Mouse (Mus musculus): ENCODE measurements around the gene Cldn4. TPM values are rescaled to one million over a fixed set of nuclear protein-coding genes. Genes with fewer than 3 reads are reported as not detected.

Gene Cldn4
- total and polyA plus RNA-seq, 3 experiments: 0.17 to 0.51 TPM; not detected in 1

GRCm38 (mm10) chr5:134945266-134945959, 1.3 kb downstream of the Cldn4 start:
- TF ChIP-seq ZC3H11A (IDR thresholded peaks at IDR 0.05; ENCODE audit: low read depth, low read length): no peak
- no peak for TF ChIP-seq NELFE (IDR thresholded peaks at IDR 0.05; ENCODE audit: low read depth, low read length)
- TF ChIP-seq KAT2A (IDR thresholded peaks at IDR 0.05; ENCODE audit: insufficient replicate concordance, low read length): no peak
- TF ChIP-seq MAX (IDR thresholded peaks at IDR 0.05; ENCODE audit: low read length): no peak
- TF ChIP-seq USF1 (IDR thresholded peaks at IDR 0.05; ENCODE audit: low read depth, low read length): no peak
- no peak for TF ChIP-seq MEF2A (IDR thresholded peaks at IDR 0.05; ENCODE audit: borderline replicate concordance, low read depth, low read length)
- TF ChIP-seq ZMIZ1 (IDR thresholded peaks at IDR 0.05; ENCODE audit: low read depth, low read length): no peak
- no peak for TF ChIP-seq POLR2A (IDR thresholded peaks at IDR 0.05; ENCODE audit: low read depth, low read length)
- TF ChIP-seq BHLHE40 (IDR thresholded peaks at IDR 0.05; ENCODE audit: low read depth, low read length): no peak
- DNase-seq (ENCODE audit: extremely low read depth): no peak
- in situ Hi-C loops (cut with MboI; ENCODE audit: low pct_ligation_motif_present, low pct_unique_long_range_greater_than_20kb, low sequenced_read_pairs): no loop called here
- no peak overlapping the region for H3K9ac ChIP-seq (ENCODE audit: insufficient read depth, low read depth)
- no peaks in the 10 kb centered on the region for H3K36me3 ChIP-seq (replicated peaks in 1 of 2; ENCODE audit: control insufficient read depth in 1 of 2, insufficient read depth in 1 of 2, low read length in 1 of 2)
- no peak overlapping the region for H3K27ac ChIP-seq (ENCODE audit: insufficient read depth, low read depth)
- no peak overlapping the region for H3K4me3 ChIP-seq (replicated peaks in 1 of 3; ENCODE audit: low read depth in 2 of 3, low read length in 2 of 3, poor library complexity in 1 of 3)
- dilution Hi-C loops (cut with MboI; ENCODE audit: extremely low pct_ligation_motif_present, extremely low pct_unique_long_range_greater_than_20kb, low sequenced_read_pairs): no loop called here
- H3K4me2 ChIP-seq (ENCODE audit: insufficient read depth, low read depth, poor library complexity, severe bottlenecking): no peak overlapping the region
- peaks cover under 1% of the 10 kb centered on the region for H3K9me3 ChIP-seq (replicated peaks; ENCODE audit: low read length)
- H3K27me3 ChIP-seq (replicated peaks): peaks cover 5% of the 10 kb centered on the region
- H3K79me2 ChIP-seq (replicated peaks; ENCODE audit: control insufficient read depth, extremely low read depth, insufficient read depth, poor library complexity, severe bottlenecking): no peaks in the 10 kb centered on the region
- peaks cover 12 to 39% of the 10 kb centered on the region in 2 experiments; a peak in 3 of 4 replicates for H3K4me1 ChIP-seq (ENCODE audit: control insufficient read depth in 1 of 2, insufficient read depth in 2 of 2)

DNA sequence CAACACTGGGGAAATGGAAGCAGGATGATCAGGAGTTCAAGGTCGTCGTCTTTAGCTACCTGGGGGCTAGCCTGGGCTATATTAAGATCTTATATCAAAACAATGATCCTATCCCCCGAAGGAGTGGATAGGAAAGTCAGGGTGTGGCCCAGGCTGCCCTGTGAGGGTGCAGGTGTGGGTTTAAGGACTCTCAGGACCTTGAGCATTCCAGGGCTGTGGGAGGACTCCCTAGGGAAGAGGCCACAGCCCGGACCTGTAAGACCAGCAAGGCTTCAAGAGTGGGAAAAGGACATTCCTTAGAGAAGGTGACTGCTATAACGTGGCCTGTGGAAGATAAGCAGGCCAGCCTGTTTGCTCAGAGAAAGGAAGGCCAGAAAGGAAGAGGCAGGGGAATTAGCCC, 2.6 kb downstream of the Cldn4 start:
- Histone ChIP-seq H3K4me3 (replicated peaks in 1 of 3; ENCODE audit: low read depth in 2 of 3, low read length in 2 of 3, poor library complexity in 1 of 3) (no peak overlapping the region), H3K27me3 (replicated peaks) (peaks cover 5% of the 10 kb centered on the region), H3K27ac (ENCODE audit: insufficient read depth, low read depth) (no peak overlapping the region), H3K79me2 (replicated peaks; ENCODE audit: control insufficient read depth, extremely low read depth, insufficient read depth, poor library complexity, severe bottlenecking) (no peaks in the 10 kb centered on the region), H3K4me1 (ENCODE audit: control insufficient read depth in 1 of 2, insufficient read depth in 2 of 2) (peaks cover 12 to 42% of the 10 kb centered on the region in 2 experiments; a peak in 3 of 4 replicates), H3K4me2 (ENCODE audit: insufficient read depth, low read depth, poor library complexity, severe bottlenecking) (no peak overlapping the region), H3K9me3 (replicated peaks; ENCODE audit: low read length) (peaks cover 2% of the 10 kb centered on the region), H3K36me3 (replicated peaks in 1 of 2; ENCODE audit: control insufficient read depth in 1 of 2, insufficient read depth in 1 of 2, low read length in 1 of 2) (no peaks in the 10 kb centered on the region), H3K9ac (ENCODE audit: insufficient read depth, low read depth) (no peak overlapping the region)
- dilution Hi-C loops (cut with MboI; ENCODE audit: extremely low pct_ligation_motif_present, extremely low pct_unique_long_range_greater_than_20kb, low sequenced_read_pairs): no loop called here
- in situ Hi-C loops (cut with MboI; ENCODE audit: low pct_ligation_motif_present, low pct_unique_long_range_greater_than_20kb, low sequenced_read_pairs): no loop called here
- no peak for DNase-seq (ENCODE audit: extremely low read depth)
- TF ChIP-seq USF1 (IDR thresholded peaks at IDR 0.05; ENCODE audit: low read depth, low read length): no peak
- TF ChIP-seq NELFE (IDR thresholded peaks at IDR 0.05; ENCODE audit: low read depth, low read length): no peak
- TF ChIP-seq PAX5 (IDR thresholded peaks at IDR 0.05; ENCODE audit: low read length): no peak
- TF ChIP-seq ZKSCAN1 (IDR thresholded peaks at IDR 0.05; ENCODE audit: borderline replicate concordance, low read depth, low read length): no peak
- no peak for TF ChIP-seq CHD2 (IDR thresholded peaks at IDR 0.05; ENCODE audit: low read length)
- no peak for TF ChIP-seq TCF12 (IDR thresholded peaks at IDR 0.05; ENCODE audit: low read depth, low read length)
- TF ChIP-seq EP300 (IDR thresholded peaks at IDR 0.05; ENCODE audit: low read length): no peak
- TF ChIP-seq IRF4 (IDR thresholded peaks at IDR 0.05; ENCODE audit: low read depth, low read length): no peak
- TF ChIP-seq SMC3 (IDR thresholded peaks at IDR 0.05; ENCODE audit: low read depth, low read length): no peak
- TF ChIP-seq USF2 (conservative IDR thresholded peaks at IDR 0.05; ENCODE audit: low read depth, low read length): no peak
- no peak for TF ChIP-seq MAFK (IDR thresholded peaks at IDR 0.05; ENCODE audit: insufficient replicate concordance, low read length)
